Mouse (Mus musculus) testis, adult 2 months (tissue): ENCODE results near the gene Cldn7.

Experiments used
- CTCF ChIP-seq: fragments of 200-500 bp; IDR thresholded peaks from 2 replicates; pipeline ENCODE4 v1.5.1; 2012; ENCODE audit warnings: low read depth, mild to moderate bottlenecking, inconsistent platforms, low read length, moderate library complexity; ENCODE audit not compliant: control insufficient read depth, insufficient read depth, insufficient replicate concordance
- POLR2A ChIP-seq: fragments of 200-500 bp; IDR thresholded peaks from 2 replicates; pipeline ENCODE4 v1.6.1; 2012; ENCODE audit warnings: low read depth, mild to moderate bottlenecking, inconsistent platforms, low read length, moderate library complexity; ENCODE audit not compliant: control insufficient read depth

DNA sequence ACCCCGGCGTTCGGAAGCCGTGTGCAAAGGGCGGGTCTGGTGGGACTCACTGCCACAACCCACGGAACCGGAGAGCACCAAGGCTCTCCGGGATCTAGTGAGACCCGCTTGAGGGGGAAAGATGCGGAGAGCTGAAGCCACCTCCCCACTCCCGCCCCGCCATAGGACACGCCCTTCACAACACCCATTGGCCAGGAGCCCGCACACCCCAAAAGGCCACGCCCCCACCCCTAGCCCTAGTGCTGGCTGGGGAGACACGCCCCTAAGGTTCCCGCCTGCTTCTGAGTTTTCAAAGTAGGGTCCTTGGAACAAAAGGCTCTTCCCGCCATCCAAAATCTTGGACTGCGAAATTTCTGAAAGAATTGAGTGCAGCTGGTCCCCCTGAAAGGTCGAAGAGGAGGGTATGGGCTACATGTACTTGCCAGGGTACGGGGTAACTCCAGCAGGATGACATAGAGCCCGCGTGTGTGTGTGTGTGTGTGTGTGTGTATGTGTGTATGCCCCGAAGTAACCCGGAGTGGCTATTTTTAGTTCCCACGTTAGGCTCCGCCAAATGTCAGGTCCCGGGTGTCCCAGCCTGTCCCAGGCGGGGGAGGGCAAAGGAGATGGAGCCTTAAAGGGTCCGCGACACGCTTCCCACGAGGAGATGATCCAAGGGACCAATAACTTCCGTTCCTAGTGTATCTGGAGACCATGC, 16.4 kb upstream of the Cldn7 start, which contains the start of gene Slc2a4:
- TF ChIP-seq CTCF (no peak), POLR2A (no peak)
